Mouse (Mus musculus) forebrain, embryonic 12.5 days (tissue): ENCODE results near the gene Lamtor4. TPM values are rescaled to one million over a fixed set of nuclear protein-coding genes. Genes with fewer than 3 reads are reported as not detected.
A peak's percentile ranks its signal among the peaks of the same experiment; 100 is the strongest.

Experiments used
- ATAC-seq: fragments of 200-750 bp; cut with Nextera tagmentation; 2 replicates; pipeline ENCODE4 v1.8.0; 2017; ENCODE audit warnings: moderate TSS enrichment; ENCODE audit not compliant: low FRiP score
- H3K27ac ChIP-seq: fragments of 300-500 bp; sonication (generic); 2 replicates; pipeline ENCODE4 v1.5.1; 2016; ENCODE audit warnings: mild to moderate bottlenecking
- H3K27me3 ChIP-seq: fragments of 300-500 bp; sonication (generic); 2 replicates; pipeline ENCODE4 v1.6.1; 2016; ENCODE audit warnings: mild to moderate bottlenecking
- H3K36me3 ChIP-seq: fragments of 300-500 bp; sonication (generic); replicated peaks from 2 replicates; pipeline ENCODE4 v1.6.1; 2016; ENCODE audit warnings: mild to moderate bottlenecking
- H3K4me1 ChIP-seq: fragments of 300-500 bp; sonication (generic); 2 replicates; pipeline ENCODE4 v1.6.1; 2016
- H3K4me2 ChIP-seq: fragments of 300-500 bp; sonication (generic); 2 replicates; pipeline ENCODE4 v1.6.1; 2016; ENCODE audit warnings: mild to moderate bottlenecking, moderate library complexity
- H3K4me3 ChIP-seq: fragments of 300-500 bp; sonication (generic); replicated peaks from 2 replicates; pipeline ENCODE4 v1.5.1; 2016; ENCODE audit warnings: mild to moderate bottlenecking
- H3K9ac ChIP-seq: fragments of 300-500 bp; sonication (generic); 2 replicates; pipeline ENCODE4 v1.6.1; 2016; ENCODE audit warnings: mild to moderate bottlenecking
- H3K9me3 ChIP-seq: fragments of 300-500 bp; sonication (generic); 2 replicates; pipeline ENCODE4 v1.6.1; 2016
- WGBS: fragments of 180-500 bp; shearing (Covaris S2); methylation state at CpG from one replicate; pipeline ENCODE4 v1.1.7; 2016; 5-methylcytosine and 5-hydroxymethylcytosine counted together
- polyA plus RNA-seq: library from polyadenylated mRNA; unstranded; fragments of >200 nt; fragmentation: Nextera tagmentation; extraction: Ambion mirVana; gene quantifications from 2 replicates; pipeline ENCODE4 v1.2.1, GENCODE M21; 2016

Gene Lamtor4
- polyA plus RNA-seq, 1 experiment from 2014 or later = 47.3 TPM

DNA sequence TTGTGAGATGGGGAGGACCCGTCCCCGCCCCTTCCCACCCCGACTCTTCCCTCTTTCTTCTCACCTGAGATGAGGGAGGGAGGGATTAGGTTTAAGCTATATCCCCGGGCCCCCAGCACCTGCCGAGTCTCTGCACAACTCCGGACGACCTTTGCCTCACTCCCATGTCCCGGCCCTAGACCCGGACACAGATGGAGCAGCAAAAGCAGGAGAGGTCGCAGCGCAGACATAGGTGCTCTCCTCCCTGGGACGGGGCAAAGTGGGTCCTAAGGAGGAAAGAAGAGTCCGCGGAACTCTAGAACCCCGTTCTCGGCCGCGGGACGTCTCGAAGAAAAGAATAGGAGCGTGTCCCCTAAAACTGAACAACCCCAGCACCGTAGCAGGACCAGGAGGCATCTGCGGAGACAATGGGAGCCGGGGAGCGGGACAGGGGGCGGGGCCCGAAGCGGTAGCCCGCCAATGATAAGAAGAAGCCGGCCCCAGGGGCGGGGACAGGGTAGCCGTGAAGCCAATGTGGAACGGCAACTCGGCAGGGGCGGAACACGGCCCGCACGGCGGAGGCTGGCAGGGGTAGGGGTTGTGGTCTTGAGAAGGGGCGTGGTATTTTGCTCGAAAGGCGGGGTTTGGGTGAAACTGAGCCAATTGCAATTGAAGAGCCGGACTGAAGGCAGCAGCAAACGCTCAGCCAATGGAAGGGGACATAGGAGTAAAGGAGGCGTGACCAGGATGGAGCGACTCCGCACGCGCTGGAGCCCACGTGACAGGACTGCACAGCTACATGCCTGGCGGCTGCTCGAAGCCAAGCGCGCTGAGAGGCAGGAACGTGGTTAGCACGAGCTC, 24.5 kb downstream of the Lamtor4 start, which contains the start of the genes Gm43720, Gpc2 and Stag3:
Gm43720 (minus strand) TSS at position 374 of the 840 bp plus-strand sequence.
Gpc2 (minus strand) TSS at position 421 of the 840 bp plus-strand sequence.
Stag3 (plus strand) TSS at position 656 of the 840 bp plus-strand sequence.
- no peaks in the 10 kb centered on the region for H3K9me3 ChIP-seq
- peaks cover 33% of the 10 kb centered on the region for H3K36me3 ChIP-seq
- H3K4me1 ChIP-seq = peaks cover 43% of the 10 kb centered on the region
- under 1% methylated on average over 56 of the region's 56 CpGs for WGBS
- peak; percentile 99 for ATAC-seq
- H3K4me2 ChIP-seq = peak within 1 kb of the TSS; percentile 75
- peaks cover 11% of the 10 kb centered on the region; the same call in 1 of the 2 replicates for H3K27me3 ChIP-seq
- peak within 1 kb of the TSS; percentile 80 for H3K27ac ChIP-seq
- H3K9ac ChIP-seq = peak within 1 kb of the TSS; percentile 90
- peak within 1 kb of the TSS; percentile 74 for H3K4me3 ChIP-seq

GRCm38 (mm10) chr5:138280425-138280768, 25.1 kb downstream of the Lamtor4 start:
- H3K9ac ChIP-seq = no peak overlapping the region
- H3K9me3 ChIP-seq = no peaks in the 10 kb centered on the region
- 22% methylated on average over 26 of the region's 26 CpGs for WGBS
- peak overlapping the region; percentile 74 for H3K4me3 ChIP-seq
- peaks cover 38% of the 10 kb centered on the region for H3K4me1 ChIP-seq
- peak overlapping the region; percentile 75 for H3K4me2 ChIP-seq
- ATAC-seq = no peak
- H3K36me3 ChIP-seq = peaks cover 28% of the 10 kb centered on the region
- H3K27ac ChIP-seq = no peak overlapping the region
- H3K27me3 ChIP-seq = peaks cover 11% of the 10 kb centered on the region; the same call in 1 of the 2 replicates

DNA sequence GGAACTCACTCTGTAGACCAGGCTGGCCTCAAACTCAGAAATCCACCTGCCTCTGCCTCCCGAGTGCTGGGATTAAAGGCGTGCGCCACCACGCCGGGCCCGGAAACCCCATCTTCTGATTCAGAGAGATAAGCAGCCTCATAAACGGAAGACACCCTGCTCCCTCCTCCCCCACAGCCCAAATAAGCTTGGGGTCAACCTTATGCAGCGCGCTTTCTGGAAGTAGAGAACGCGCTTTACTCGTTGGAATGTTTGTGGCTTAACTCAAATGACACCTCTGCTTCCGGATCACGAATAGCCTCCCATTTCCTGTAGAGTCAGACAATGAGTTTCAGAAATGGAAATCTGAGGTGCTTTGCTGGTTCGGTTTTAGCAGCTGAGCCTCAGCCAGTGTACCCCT, 25.5 kb downstream of the Lamtor4 start:
- no peak overlapping the region for H3K4me2 ChIP-seq
- no peak overlapping the region for H3K4me3 ChIP-seq
- no peak overlapping the region for H3K27ac ChIP-seq
- H3K9ac ChIP-seq = no peak overlapping the region
- ATAC-seq = no peak
- H3K4me1 ChIP-seq = peaks cover 33% of the 10 kb centered on the region
- no peaks in the 10 kb centered on the region for H3K9me3 ChIP-seq
- H3K27me3 ChIP-seq = peaks cover 11% of the 10 kb centered on the region; the same call in 1 of the 2 replicates
- 93% methylated on average over 15 of the region's 15 CpGs for WGBS
- peaks cover 23% of the 10 kb centered on the region for H3K36me3 ChIP-seq

- Histone ChIP-seq H3K9ac (no peak overlapping the region), H3K36me3 (peaks cover 15% of the 10 kb centered on the region), H3K4me3 (no peak overlapping the region), H3K27me3 (peaks cover 11% of the 10 kb centered on the region; the same call in 1 of the 2 replicates), H3K4me2 (no peak overlapping the region), H3K27ac (no peak overlapping the region), H3K9me3 (no peaks in the 10 kb centered on the region), H3K4me1 (peaks cover 24% of the 10 kb centered on the region)
- whole genome bisulfite sequencing = 77% methylated on average over 2 of the region's 2 CpGs
- no peak for ATAC-seq
These were observed 26.5 kb downstream of the Lamtor4 start for GRCm38 (mm10) chr5:138281798-138282197.

DNA sequence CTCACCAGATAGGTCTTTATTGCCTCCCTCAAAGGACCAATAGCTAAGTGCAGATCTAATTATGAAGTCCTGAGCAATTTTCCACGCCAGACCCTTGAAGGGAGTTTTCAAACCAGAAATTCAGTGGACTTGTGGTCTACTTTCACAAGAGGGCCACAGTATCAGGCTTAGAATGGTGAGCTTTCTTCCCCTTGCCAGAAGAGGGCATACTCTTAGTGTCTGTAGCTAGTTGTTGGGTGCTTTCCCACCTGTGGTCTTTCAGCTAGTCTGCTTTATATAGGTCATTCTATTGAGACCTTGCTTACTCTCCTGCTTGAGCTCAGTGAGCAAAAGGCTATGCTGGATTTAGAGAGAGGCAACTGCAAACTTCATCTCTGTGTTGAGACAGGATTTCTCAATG, 28.3 kb downstream of the Lamtor4 start:
- no peak for ATAC-seq
- WGBS = 50% methylated on average over 1 of the region's 1 CpGs
- Histone ChIP-seq H3K27me3 (peaks cover 11% of the 10 kb centered on the region; the same call in 1 of the 2 replicates), H3K27ac (no peak overlapping the region), H3K36me3 (no peaks in the 10 kb centered on the region), H3K4me3 (no peak overlapping the region), H3K4me1 (peaks cover 7% of the 10 kb centered on the region), H3K4me2 (no peak overlapping the region), H3K9ac (no peak overlapping the region), H3K9me3 (no peaks in the 10 kb centered on the region)

DNA sequence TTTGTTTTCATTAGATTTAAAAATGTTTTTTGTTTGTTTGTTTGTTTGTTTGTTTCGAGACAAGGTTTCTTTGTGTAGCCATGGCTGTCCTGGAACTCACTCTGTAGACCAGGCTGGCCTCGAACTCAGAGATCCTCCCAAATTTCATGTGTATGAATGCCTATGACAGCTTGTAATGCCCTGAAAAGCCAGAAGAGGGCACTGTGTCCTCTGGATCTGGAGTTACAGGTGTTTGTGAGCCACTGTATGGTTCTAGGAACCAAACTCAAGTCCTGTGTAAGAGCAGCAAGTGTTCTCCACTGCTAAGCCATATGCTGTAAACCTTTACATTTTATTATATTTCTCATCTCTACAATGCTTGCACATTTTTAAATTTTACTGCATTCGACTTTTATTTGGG, 32.6 kb downstream of the Lamtor4 start:
- WGBS = 71% methylated on average over 3 of the region's 3 CpGs
- no peak overlapping the region for H3K4me2 ChIP-seq
- no peak overlapping the region for H3K27ac ChIP-seq
- no peaks in the 10 kb centered on the region for H3K27me3 ChIP-seq
- no peaks in the 10 kb centered on the region for H3K4me1 ChIP-seq
- no peak for ATAC-seq
- H3K9me3 ChIP-seq = no peaks in the 10 kb centered on the region
- no peak overlapping the region for H3K4me3 ChIP-seq
- no peaks in the 10 kb centered on the region for H3K36me3 ChIP-seq
- no peak overlapping the region for H3K9ac ChIP-seq

- WGBS = 84% methylated on average over 1 of the region's 1 CpGs
- Histone ChIP-seq H3K9ac (no peak overlapping the region), H3K36me3 (no peaks in the 10 kb centered on the region), H3K4me3 (no peak overlapping the region), H3K4me1 (no peaks in the 10 kb centered on the region), H3K4me2 (no peak overlapping the region), H3K27me3 (no peaks in the 10 kb centered on the region), H3K27ac (no peak overlapping the region), H3K9me3 (no peaks in the 10 kb centered on the region)
- no peak for ATAC-seq
These were observed 36.4 kb downstream of the Lamtor4 start for GRCm38 (mm10) chr5:138291638-138292037.

GRCm38 (mm10) chr5:138294158-138294557, 38.9 kb downstream of the Lamtor4 start:
- Histone ChIP-seq H3K4me1 (no peaks in the 10 kb centered on the region), H3K27ac (no peak overlapping the region), H3K27me3 (no peaks in the 10 kb centered on the region), H3K9me3 (no peaks in the 10 kb centered on the region), H3K9ac (no peak overlapping the region), H3K36me3 (no peaks in the 10 kb centered on the region), H3K4me2 (no peak overlapping the region), H3K4me3 (no peak overlapping the region)
- no peak for ATAC-seq

DNA sequence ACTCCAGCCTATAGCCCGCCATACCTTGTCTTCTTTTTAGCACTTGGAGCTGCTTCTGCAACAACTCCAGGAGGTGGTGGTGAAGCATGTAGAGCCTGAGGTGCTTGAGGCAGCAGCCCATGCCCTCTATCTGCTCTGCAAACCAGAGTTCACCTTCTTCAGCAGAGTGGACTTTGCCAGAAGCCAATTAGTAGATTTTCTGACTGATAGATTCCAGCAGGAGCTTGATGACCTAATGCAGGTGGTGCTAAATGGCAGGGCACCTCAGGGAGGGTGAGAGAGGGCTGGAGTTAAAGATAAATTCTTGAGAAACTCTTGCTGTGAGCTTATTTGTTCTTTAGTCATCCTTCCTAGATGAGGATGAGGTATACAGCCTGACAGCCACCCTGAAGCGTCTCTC, 44.3 kb downstream of the Lamtor4 start:
- no peak for ATAC-seq
- Histone ChIP-seq H3K27me3 (no peaks in the 10 kb centered on the region), H3K9me3 (no peaks in the 10 kb centered on the region), H3K36me3 (no peaks in the 10 kb centered on the region), H3K4me3 (no peak overlapping the region), H3K4me2 (no peak overlapping the region), H3K27ac (no peak overlapping the region), H3K4me1 (no peaks in the 10 kb centered on the region), H3K9ac (no peak overlapping the region)
- WGBS = 83% methylated on average over 2 of the region's 2 CpGs

Other genes starting within 250 kb of the Lamtor4 start
- not detected in 2 replicates for gene Smok3a, start 234.2 kb upstream of the Lamtor4 start, polyA plus RNA-seq
- not detected in 2 replicates for gene Smok3b, start 234.1 kb upstream of the Lamtor4 start, polyA plus RNA-seq
- not detected in 2 replicates for gene Smok3c, start 202.3 kb upstream of the Lamtor4 start, polyA plus RNA-seq
- gene Zkscan1, start 170.4 kb upstream of the Lamtor4 start, polyA plus RNA-seq = 36.2 and 39.4 TPM in 2 replicates
- 101 and 103 TPM in 2 replicates for gene Zscan21, start 138.6 kb upstream of the Lamtor4 start, polyA plus RNA-seq
- gene Zfp113, start 99.7 kb upstream of the Lamtor4 start, polyA plus RNA-seq = 43.9 and 44.1 TPM in 2 replicates
- 274 and 282 TPM in 2 replicates for gene Cops6, start 94.4 kb upstream of the Lamtor4 start, polyA plus RNA-seq
- gene Ap4m1, start 83.5 kb upstream of the Lamtor4 start, polyA plus RNA-seq = 24.6 and 27.5 TPM in 2 replicates
- 313 and 320 TPM in 2 replicates for gene Mcm7, start 83.1 kb upstream of the Lamtor4 start, polyA plus RNA-seq
- gene Taf6, start 68.0 kb upstream of the Lamtor4 start, polyA plus RNA-seq = 133 and 137 TPM in 2 replicates
- gene Cnpy4, start 68.0 kb upstream of the Lamtor4 start, polyA plus RNA-seq = 44.3 and 47.8 TPM in 2 replicates
- gene Mblac1, start 61.2 kb upstream of the Lamtor4 start, polyA plus RNA-seq = 9.5 and 11.1 TPM in 2 replicates
- gene Nxpe5, start 29.6 kb upstream of the Lamtor4 start, polyA plus RNA-seq = not detected in 2 replicates
- 14.0 and 16.0 TPM in 2 replicates for gene BC037034, start 8.6 kb downstream of the Lamtor4 start, polyA plus RNA-seq
- 3.3 and 3.9 TPM in 2 replicates for gene Gal3st4, start 17.4 kb downstream of the Lamtor4 start, polyA plus RNA-seq
- gene Gm43720, start 24.5 kb downstream of the Lamtor4 start, polyA plus RNA-seq = 0.10 and 0.19 TPM in 2 replicates
- gene Gpc2, start 24.5 kb downstream of the Lamtor4 start, polyA plus RNA-seq = 121 and 140 TPM in 2 replicates
- 4.3 and 5.2 TPM in 2 replicates for gene Stag3, start 24.8 kb downstream of the Lamtor4 start, polyA plus RNA-seq
- gene Pvrig, start 86.5 kb downstream of the Lamtor4 start, polyA plus RNA-seq = not detected in 2 replicates
- 63.7 and 64.7 TPM in 2 replicates for gene Zfp157, start 186.0 kb downstream of the Lamtor4 start, polyA plus RNA-seq